Mouse (Mus musculus): Measurements from ENCODE around the gene Ly86.

DNA sequence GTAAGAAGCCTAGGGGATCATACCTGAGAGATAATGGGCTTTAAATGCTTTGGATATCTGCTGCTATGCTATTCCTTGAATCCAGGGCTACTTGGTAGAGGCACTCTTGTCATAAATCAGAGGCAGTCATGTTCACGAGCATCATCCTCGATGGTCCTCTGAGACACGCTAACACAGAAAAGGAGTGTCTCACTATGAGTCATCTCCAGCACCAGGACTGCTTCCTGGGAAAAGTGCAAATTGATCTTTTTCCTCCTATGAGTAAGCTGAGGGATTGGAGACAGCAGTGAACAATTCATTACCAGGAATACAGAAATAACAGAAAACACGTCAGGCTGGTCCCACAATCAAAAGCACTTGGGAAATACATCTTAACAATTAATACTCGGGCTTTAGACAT lies 19.3 kb downstream of the Ly86 start:
- TF ChIP-seq CTCF (IDR thresholded peaks at IDR 0.05; ENCODE audit: extremely low read depth, insufficient read depth, low read length) (no peak), POLR2A (IDR thresholded peaks at IDR 0.05; ENCODE audit: extremely low read depth, insufficient read depth, low read length) (no peak)
